Mouse (Mus musculus): ENCODE results near the gene Egfl8.

DNA sequence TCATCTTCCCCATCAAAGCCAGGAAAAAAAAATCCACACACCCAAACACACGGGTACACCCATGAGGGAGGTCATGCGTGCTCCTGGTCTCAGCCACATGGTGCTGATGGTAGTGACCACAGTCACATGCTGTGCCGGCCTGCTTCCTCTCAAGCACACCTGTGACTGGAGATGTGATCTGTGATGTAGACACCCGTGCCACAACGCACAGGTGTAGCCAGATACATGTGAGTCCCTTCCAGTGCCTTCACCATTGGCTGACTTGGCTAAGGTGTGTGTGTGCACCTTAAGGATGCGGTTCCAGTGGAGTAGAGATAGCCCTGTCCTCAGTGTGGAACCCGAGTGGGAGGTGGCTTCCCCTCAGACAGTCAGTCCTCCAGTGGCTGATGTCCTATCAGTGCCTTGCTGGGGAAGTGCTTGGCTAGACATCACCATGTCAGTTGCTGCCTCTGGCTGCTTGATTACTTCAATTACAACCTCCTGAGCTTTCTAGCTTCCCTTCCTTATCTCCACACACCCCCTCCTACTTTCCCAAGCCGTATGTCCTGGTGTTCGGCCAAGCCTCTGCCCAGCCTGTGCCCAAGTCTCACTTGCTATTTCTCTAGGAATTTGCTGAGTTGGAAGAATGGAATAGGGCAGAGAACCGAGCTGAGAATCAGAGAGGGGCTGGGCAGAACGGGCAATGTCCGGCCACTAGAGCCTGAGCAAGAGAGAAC lies 43.6 kb upstream of the Egfl8 start:
- TF ChIP-seq POLR2A (IDR thresholded peaks at IDR 0.05; ENCODE audit: low read depth, low read length) (no peak), CTCF (IDR thresholded peaks at IDR 0.05; ENCODE audit: extremely low read depth, insufficient read depth, insufficient read length, insufficient replicate concordance) (no peak)

Data from spleen, adult 2 months (tissue).